Mouse (Mus musculus) neutrophil, adult 5-6 weeks (primary cell): ENCODE results near the gene Rab1a. TPM values are rescaled to one million over a fixed set of nuclear protein-coding genes. Genes with fewer than 3 reads are reported as not detected.

ENCODE experiments used
- total RNA-seq: library from RNA; stranded (forward); fragments of 200-1000 nt; gene quantifications from 2 replicates; pipeline ENCODE4 v1.2.3, GENCODE M21; 2017

Gene Rab1a
- total RNA-seq, 1 experiment from 2014 or later, result 116 TPM

Other genes with a start within 250 kb of the Rab1a start
- 376 and 392 TPM in 2 replicates for gene Actr2, start 88.5 kb upstream of the Rab1a start, total RNA-seq
- 30.8 and 34.4 TPM in 2 replicates for gene Cep68, start 48.0 kb downstream of the Rab1a start, total RNA-seq
- gene Slc1a4, start 131.3 kb downstream of the Rab1a start, total RNA-seq, result 0.12 TPM in 1 of 2 replicates, not detected in the other